Mouse (Mus musculus) neural tube, embryonic 15.5 days (tissue): ENCODE measurements around the gene Teddm2. TPM values are rescaled to one million over a fixed set of nuclear protein-coding genes. Genes with fewer than 3 reads are reported as not detected.

ENCODE experiments used
- ATAC-seq: fragments of 200-750 bp; cut with Nextera tagmentation; 2 replicates; pipeline ENCODE4 v1.8.0; 2017; ENCODE audit warnings: mild to moderate bottlenecking, moderate TSS enrichment, moderate library complexity; ENCODE audit not compliant: low FRiP score
- H3K27ac ChIP-seq: fragments of 300-500 bp; sonication (generic); replicated peaks from 2 replicates; pipeline ENCODE4 v1.5.1; 2015; ENCODE audit warnings: mild to moderate bottlenecking, inconsistent platforms
- H3K27me3 ChIP-seq: fragments of 300-500 bp; sonication (generic); replicated peaks from 2 replicates; pipeline ENCODE4 v1.6.1; 2015; ENCODE audit warnings: inconsistent platforms
- H3K36me3 ChIP-seq: fragments of 300-500 bp; sonication (generic); 2 replicates; pipeline ENCODE4 v1.6.1; 2015; ENCODE audit warnings: inconsistent platforms
- H3K4me1 ChIP-seq: fragments of 300-500 bp; sonication (generic); 2 replicates; pipeline ENCODE4 v1.6.1; 2015; ENCODE audit warnings: inconsistent platforms
- H3K4me2 ChIP-seq: fragments of 300-500 bp; sonication (generic); 2 replicates; pipeline ENCODE4 v1.6.1; 2015; ENCODE audit warnings: inconsistent platforms, mild to moderate bottlenecking, moderate library complexity
- H3K4me3 ChIP-seq: fragments of 300-500 bp; sonication (generic); replicated peaks from 2 replicates; pipeline ENCODE4 v1.5.1; 2015; ENCODE audit warnings: mild to moderate bottlenecking, inconsistent platforms
- H3K9ac ChIP-seq: fragments of 300-500 bp; sonication (generic); replicated peaks from 2 replicates; pipeline ENCODE4 v1.6.1; 2015; ENCODE audit warnings: mild to moderate bottlenecking, inconsistent platforms
- H3K9me3 ChIP-seq: fragments of 300-500 bp; sonication (generic); replicated peaks from 2 replicates; pipeline ENCODE4 v1.6.1; 2016; ENCODE audit warnings: inconsistent platforms
- WGBS: fragments of 180-500 bp; shearing (Covaris S2); methylation state at CpG from one replicate; pipeline ENCODE4 v1.1.7; 2015; ENCODE audit warnings: mixed read lengths; 5-methylcytosine and 5-hydroxymethylcytosine counted together
- polyA plus RNA-seq: library from polyadenylated mRNA; unstranded; fragments of >200 nt; fragmentation: Nextera tagmentation; extraction: Ambion mirVana; gene quantifications from 2 replicates; pipeline ENCODE4 v1.2.1, GENCODE M21; 2015

The Teddm2 gene
- polyA plus RNA-seq, 1 experiment from 2014 or later: 1.5 TPM

DNA sequence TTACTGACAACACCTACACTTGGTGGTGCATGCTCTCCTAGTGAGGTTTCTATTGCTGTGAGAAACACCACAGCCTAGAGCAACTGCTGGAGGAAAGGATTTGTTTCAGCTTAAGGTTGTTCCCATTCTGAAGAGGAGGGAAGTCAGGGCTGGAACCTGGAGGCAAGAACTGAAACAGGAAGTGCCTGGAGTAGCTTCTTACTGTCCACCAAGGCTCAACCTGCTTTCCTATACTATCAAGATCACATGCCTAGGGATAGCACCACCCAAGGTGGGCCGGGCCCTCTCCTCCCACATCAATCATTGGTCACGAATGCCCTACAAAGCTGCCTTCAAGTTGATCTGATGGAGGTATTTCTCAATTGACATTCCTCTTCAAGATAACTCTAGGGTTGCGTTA lies 21.6 kb upstream of the Teddm2 start:
- H3K36me3 ChIP-seq: no peaks in the 10 kb centered on the region
- no peak overlapping the region for H3K27ac ChIP-seq
- H3K27me3 ChIP-seq: no peaks in the 10 kb centered on the region
- WGBS: 94% methylated on average over 3 of the region's 3 CpGs
- no peak for ATAC-seq
- H3K9me3 ChIP-seq: no peaks in the 10 kb centered on the region
- H3K4me1 ChIP-seq: no peaks in the 10 kb centered on the region
- H3K4me3 ChIP-seq: no peak overlapping the region
- no peak overlapping the region for H3K9ac ChIP-seq
- H3K4me2 ChIP-seq: no peak overlapping the region

DNA sequence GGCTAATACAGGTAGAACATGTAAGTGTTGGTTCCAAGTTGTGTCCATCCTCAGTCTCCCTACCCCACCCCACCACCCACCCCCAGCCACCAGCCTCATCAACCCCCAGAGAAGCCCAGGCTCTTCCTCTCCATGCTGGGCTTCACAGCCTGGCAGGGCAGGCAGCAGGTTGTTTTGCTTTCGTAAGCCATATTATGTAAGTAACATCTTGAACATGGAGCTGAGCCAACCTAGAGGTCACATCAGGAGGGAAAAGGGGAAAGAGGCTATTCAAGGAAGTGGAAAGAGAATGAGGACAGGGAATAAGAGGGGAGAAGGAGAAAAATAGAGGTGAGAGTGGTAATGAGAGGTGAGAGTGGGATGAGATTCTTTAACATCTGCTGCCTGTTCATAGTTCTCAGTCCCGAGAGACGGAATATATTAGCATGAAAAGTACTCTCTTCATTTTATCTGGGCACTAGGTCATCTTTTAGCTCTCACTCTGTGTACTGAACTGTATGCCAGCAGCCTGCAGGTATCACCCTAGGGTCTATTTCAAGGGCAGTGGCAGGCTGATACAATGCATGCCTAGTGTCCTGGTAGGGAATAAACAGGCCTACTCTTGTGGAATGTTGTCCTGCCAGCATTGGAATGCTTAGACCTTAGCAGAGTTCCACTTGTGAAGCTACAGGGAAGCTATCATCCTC lies 18.6 kb upstream of the Teddm2 start:
- ATAC-seq: no peak
- H3K4me2 ChIP-seq: no peak overlapping the region
- no peaks in the 10 kb centered on the region for H3K36me3 ChIP-seq
- H3K9me3 ChIP-seq: no peaks in the 10 kb centered on the region
- no peak overlapping the region for H3K27ac ChIP-seq
- H3K4me3 ChIP-seq: no peak overlapping the region
- WGBS: 75% methylated on average over 3 of the region's 3 CpGs
- no peaks in the 10 kb centered on the region for H3K4me1 ChIP-seq
- H3K27me3 ChIP-seq: no peaks in the 10 kb centered on the region
- H3K9ac ChIP-seq: no peak overlapping the region

- WGBS: 87% methylated on average over 3 of the region's 3 CpGs
- no peak for ATAC-seq
Observed at GRCm38 (mm10) chr1:153913869-153914268, 13.8 kb upstream of the Teddm2 start.

DNA sequence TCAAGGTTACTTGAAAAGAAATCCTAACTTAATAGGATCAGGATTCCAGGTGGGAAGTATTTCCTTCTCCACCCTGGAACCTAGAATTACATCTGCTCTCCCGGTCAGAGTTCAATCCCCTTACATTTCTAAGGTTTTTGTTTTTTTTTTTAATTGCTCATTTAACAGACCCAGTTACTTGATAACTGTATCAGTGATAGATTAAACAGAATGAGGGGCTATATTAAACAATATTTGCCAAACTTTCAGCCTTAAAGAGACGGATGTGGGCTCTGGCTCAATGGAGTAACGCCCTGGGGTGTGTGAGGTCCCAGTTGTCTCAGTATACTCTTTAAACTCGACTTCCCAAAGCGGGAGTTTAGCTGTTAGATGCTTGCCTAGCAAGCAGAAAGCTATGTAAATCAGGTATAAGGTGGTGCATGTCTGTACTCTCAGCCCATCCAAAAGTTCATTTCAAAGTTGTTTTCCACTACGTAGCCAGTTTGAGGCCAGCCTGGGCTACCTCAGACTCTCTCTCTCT lies 11.3 kb upstream of the Teddm2 start:
- no peaks in the 10 kb centered on the region for H3K4me1 ChIP-seq
- ATAC-seq: no peak
- peaks cover 43% of the 10 kb centered on the region for H3K36me3 ChIP-seq
- no peaks in the 10 kb centered on the region for H3K27me3 ChIP-seq
- H3K4me3 ChIP-seq: no peak overlapping the region
- WGBS: 96% methylated on average over 6 of the region's 6 CpGs
- H3K4me2 ChIP-seq: no peak overlapping the region
- no peak overlapping the region for H3K27ac ChIP-seq
- H3K9ac ChIP-seq: no peak overlapping the region
- H3K9me3 ChIP-seq: no peaks in the 10 kb centered on the region

More at GRCm38 (mm10) chr1:153913869-153914268, 13.8 kb upstream of the Teddm2 start:
- peaks cover 17% of the 10 kb centered on the region for H3K36me3 ChIP-seq
- H3K4me2 ChIP-seq: no peak overlapping the region
- H3K27me3 ChIP-seq: no peaks in the 10 kb centered on the region
- H3K9me3 ChIP-seq: no peaks in the 10 kb centered on the region
- no peaks in the 10 kb centered on the region for H3K4me1 ChIP-seq
- H3K27ac ChIP-seq: no peak overlapping the region
- no peak overlapping the region for H3K4me3 ChIP-seq
- no peak overlapping the region for H3K9ac ChIP-seq

- ATAC-seq: no peak
- Histone ChIP-seq H3K4me1 (no peaks in the 10 kb centered on the region), H3K4me3 (no peak overlapping the region), H3K4me2 (no peak overlapping the region), H3K9me3 (no peaks in the 10 kb centered on the region), H3K36me3 (peaks cover 51% of the 10 kb centered on the region), H3K27me3 (no peaks in the 10 kb centered on the region), H3K9ac (no peak overlapping the region), H3K27ac (no peak overlapping the region)
- WGBS: 92% methylated on average over 5 of the region's 5 CpGs
Observed at GRCm38 (mm10) chr1:153910423-153910822, 10.4 kb upstream of the Teddm2 start.

DNA sequence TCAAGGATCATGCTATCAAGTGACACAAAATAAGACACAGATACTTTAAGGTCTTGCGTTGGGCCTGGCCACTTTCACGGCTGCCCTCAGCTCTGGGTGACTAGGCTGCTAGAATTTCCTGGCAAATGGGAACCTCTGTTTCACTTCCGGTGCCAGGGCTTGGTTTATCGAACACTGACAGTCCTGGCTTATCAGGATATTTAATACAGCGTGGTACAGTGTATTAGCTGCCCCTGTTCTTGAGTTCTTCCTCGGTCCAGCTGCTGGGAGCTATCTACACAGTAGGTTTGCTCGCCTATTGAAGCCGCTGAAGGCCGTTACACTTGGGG lies 9.9 kb upstream of the Teddm2 start:
- H3K9me3 ChIP-seq: no peaks in the 10 kb centered on the region
- H3K36me3 ChIP-seq: peaks cover 56% of the 10 kb centered on the region
- no peak overlapping the region for H3K4me3 ChIP-seq
- H3K27ac ChIP-seq: no peak overlapping the region
- ATAC-seq: no peak
- no peak overlapping the region for H3K4me2 ChIP-seq
- H3K9ac ChIP-seq: no peak overlapping the region
- H3K27me3 ChIP-seq: no peaks in the 10 kb centered on the region
- no peaks in the 10 kb centered on the region for H3K4me1 ChIP-seq
- WGBS: 91% methylated on average over 9 of the region's 9 CpGs

DNA sequence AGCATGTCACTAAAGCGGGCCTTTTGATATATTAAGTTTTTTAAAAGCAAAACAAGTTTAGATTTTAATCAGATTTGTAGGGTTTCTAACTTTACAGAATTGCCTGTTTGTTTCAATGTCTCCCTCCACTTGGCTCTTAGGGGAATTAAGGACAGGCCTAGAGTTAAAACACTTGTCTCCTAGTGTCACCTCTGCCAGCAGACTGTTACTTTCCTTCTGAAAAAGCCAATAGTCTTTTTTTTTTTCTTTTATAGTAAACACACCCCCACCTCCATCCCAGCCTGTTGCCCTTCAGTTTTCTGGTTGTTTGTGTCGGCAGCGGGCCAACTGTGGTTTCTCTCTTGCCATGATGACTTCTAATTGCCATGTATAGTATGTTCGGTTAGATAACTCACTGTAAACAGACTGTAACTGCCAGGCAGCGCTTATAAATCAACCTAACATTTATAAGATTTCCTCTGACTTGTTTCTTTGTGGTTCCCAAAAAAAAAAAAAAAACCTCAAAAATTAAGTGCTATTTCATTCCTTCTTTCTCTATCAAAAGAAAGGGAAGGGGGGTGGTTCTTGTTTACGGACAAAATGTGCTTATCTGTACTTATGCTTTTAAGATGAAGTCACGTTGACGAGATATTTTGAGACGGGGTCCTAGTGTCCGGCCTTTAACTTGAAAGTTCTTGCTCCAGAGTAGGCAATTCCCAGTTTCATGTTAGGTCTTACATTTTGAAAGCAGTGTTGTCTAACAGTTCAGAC lies 9.4 kb upstream of the Teddm2 start:
- 92% methylated on average over 10 of the region's 10 CpGs for WGBS
- no peak overlapping the region for H3K4me2 ChIP-seq
- no peak for ATAC-seq
- H3K27me3 ChIP-seq: no peaks in the 10 kb centered on the region
- no peaks in the 10 kb centered on the region for H3K9me3 ChIP-seq
- no peak overlapping the region for H3K4me3 ChIP-seq
- no peaks in the 10 kb centered on the region for H3K4me1 ChIP-seq
- peaks cover 62% of the 10 kb centered on the region for H3K36me3 ChIP-seq
- H3K9ac ChIP-seq: no peak overlapping the region
- no peak overlapping the region for H3K27ac ChIP-seq

GRCm38 (mm10) chr1:153908741-153909140 lies 8.7 kb upstream of the Teddm2 start:
- Histone ChIP-seq H3K4me1 (peaks cover 5% of the 10 kb centered on the region; the same call in 1 of the 2 replicates), H3K27ac (no peak overlapping the region), H3K9ac (no peak overlapping the region), H3K4me2 (no peak overlapping the region), H3K27me3 (no peaks in the 10 kb centered on the region), H3K4me3 (no peak overlapping the region), H3K9me3 (no peaks in the 10 kb centered on the region), H3K36me3 (peaks cover 68% of the 10 kb centered on the region)
- WGBS: 90% methylated on average over 4 of the region's 4 CpGs
- no peak for ATAC-seq

DNA sequence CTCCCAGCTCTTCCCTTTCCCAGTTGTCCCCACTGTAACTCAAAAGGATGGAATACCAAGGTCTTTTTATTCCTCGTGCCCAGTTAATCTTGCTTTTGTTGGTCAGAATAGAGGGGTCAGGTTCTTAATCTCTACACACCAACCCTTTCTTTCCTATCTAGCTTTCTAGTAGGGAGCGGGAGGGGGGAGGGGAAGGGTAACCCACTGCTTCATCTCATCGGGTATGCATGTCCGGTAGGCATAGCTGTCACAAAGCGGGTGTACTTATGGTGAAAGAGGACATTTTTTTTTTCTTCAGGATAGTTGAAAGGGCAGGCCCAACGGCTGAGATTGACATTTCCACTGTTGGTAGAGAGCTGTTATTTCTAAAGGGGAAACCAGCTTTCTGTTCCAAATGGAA lies 8.2 kb upstream of the Teddm2 start:
- Histone ChIP-seq H3K9me3 (no peaks in the 10 kb centered on the region), H3K27me3 (no peaks in the 10 kb centered on the region), H3K4me2 (no peak overlapping the region), H3K36me3 (peaks cover 72% of the 10 kb centered on the region), H3K4me1 (peaks cover 9% of the 10 kb centered on the region; the same call in 1 of the 2 replicates), H3K27ac (no peak overlapping the region), H3K4me3 (no peak overlapping the region), H3K9ac (no peak overlapping the region)
- WGBS: 88% methylated on average over 6 of the region's 6 CpGs
- no peak for ATAC-seq

DNA sequence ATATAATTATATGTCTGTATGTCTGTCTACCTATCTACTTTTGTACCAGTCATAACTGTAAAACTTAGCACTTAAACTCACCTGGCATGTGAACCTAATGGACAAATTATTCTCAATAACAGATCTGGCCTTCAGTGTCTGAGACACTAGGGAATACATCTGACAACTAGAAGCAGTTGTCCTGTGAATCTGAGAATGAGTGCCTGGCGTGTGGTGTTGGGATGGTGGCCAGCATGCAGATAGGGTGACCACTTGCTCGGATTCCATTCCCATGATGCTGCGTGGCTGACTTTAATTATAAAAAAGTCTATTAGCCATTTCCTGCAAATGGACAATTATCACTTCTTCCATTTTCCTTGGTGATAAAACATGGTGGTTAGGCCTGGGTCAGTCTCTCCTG lies 5.9 kb upstream of the Teddm2 start:
- H3K9me3 ChIP-seq: no peaks in the 10 kb centered on the region
- H3K9ac ChIP-seq: no peak overlapping the region
- no peak overlapping the region for H3K27ac ChIP-seq
- H3K4me1 ChIP-seq: peaks cover 31% of the 10 kb centered on the region
- no peak for ATAC-seq
- H3K4me2 ChIP-seq: no peak overlapping the region
- H3K27me3 ChIP-seq: no peaks in the 10 kb centered on the region
- no peak overlapping the region for H3K4me3 ChIP-seq
- H3K36me3 ChIP-seq: peaks cover 77% of the 10 kb centered on the region
- WGBS: 88% methylated on average over 3 of the region's 3 CpGs

DNA sequence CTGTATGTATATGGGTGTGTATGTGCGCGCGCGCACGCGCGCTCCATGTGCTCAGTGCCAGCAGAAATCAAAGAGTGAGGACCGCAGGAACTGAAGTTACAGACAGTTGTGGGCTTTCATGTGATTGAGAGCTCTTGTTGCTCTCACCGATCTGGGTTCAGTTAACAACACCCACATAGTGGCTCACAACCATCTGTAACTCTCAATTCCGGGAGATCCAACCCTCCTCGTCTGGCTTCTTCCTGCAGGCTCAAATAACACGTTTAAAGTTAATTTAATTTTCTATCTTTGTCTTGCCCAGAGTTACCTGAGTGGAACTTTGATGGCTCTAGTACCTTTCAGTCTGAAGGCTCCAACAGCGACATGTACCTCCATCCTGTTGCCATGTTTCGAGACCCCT lies 4.2 kb upstream of the Teddm2 start:
- peaks cover 32% of the 10 kb centered on the region for H3K4me1 ChIP-seq
- H3K27ac ChIP-seq: no peak overlapping the region
- H3K27me3 ChIP-seq: no peaks in the 10 kb centered on the region
- no peak for ATAC-seq
- peaks cover 61% of the 10 kb centered on the region for H3K36me3 ChIP-seq
- no peak overlapping the region for H3K9ac ChIP-seq
- no peaks in the 10 kb centered on the region for H3K9me3 ChIP-seq
- H3K4me2 ChIP-seq: peak overlapping the region; percentile 72; the same call in 1 of the 2 replicates
- 97% methylated on average over 14 of the region's 14 CpGs for WGBS
- no peak overlapping the region for H3K4me3 ChIP-seq

DNA sequence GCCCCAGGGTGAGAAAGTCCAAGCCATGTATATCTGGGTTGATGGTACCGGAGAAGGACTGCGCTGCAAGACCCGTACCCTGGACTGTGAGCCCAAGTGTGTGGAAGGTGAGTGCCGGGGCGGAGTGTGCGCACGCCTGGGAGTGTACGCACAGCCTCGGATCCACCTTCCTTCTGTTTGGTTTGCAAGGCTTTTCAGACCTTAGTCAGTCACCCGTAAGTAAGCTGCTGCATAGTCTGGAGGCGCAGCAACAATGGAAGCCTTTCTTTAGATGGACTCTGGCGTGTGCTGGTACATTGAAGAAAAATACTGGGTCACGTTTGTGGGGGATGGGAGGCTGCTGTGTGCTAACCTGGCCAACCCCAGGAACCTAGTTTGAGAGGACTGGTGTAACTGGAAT lies 3.0 kb upstream of the Teddm2 start:
- peak overlapping the region; percentile 72 for H3K4me2 ChIP-seq
- no peaks in the 10 kb centered on the region for H3K9me3 ChIP-seq
- no peak overlapping the region for H3K27ac ChIP-seq
- H3K4me1 ChIP-seq: peaks cover 44% of the 10 kb centered on the region
- peak overlapping the region; percentile 19 for H3K4me3 ChIP-seq
- H3K9ac ChIP-seq: no peak overlapping the region
- peaks cover 51% of the 10 kb centered on the region for H3K36me3 ChIP-seq
- no peaks in the 10 kb centered on the region for H3K27me3 ChIP-seq
- ATAC-seq: no peak
- 35% methylated on average over 13 of the region's 13 CpGs for WGBS
